Mouse (Mus musculus) kidney, adult 2 months (tissue): ENCODE data around the gene Igf1.

Experiments
- CTCF ChIP-seq: fragments of 200-500 bp; conservative IDR thresholded peaks from 2 replicates; pipeline ENCODE4 v1.5.1; 2011; ENCODE audit warnings: low read depth, mild to moderate bottlenecking, control low read depth, low read length, moderate library complexity, mixed read lengths; ENCODE audit not compliant: insufficient read depth, insufficient read length
- POLR2A ChIP-seq: fragments of 200-500 bp; IDR thresholded peaks from one replicate; pipeline ENCODE4 v1.6.1; 2011; ENCODE audit warnings: low read depth, low read length, control low read depth

GRCm38 (mm10) chr10:87904324-87904723 is 46.3 kb downstream of the Igf1 start:
- no peak for TF ChIP-seq POLR2A
- no peak for TF ChIP-seq CTCF
